Mouse (Mus musculus): Measurements from ENCODE around the gene Dut. TPM values are rescaled to one million over a fixed set of nuclear protein-coding genes. Genes with fewer than 3 reads are reported as not detected.
"Not testable (repeated sequence)": the region's sequence is repeated elsewhere in the genome, so short reads cannot be mapped to it uniquely, and the experiment has no call there.

Dut gene
- polyA plus RNA-seq, 1 experiment: 94.2 TPM

GRCm38 (mm10) chr2:125263056-125263455 is 16.1 kb downstream of the Dut start:
- Histone ChIP-seq H3K27ac (ENCODE audit: control insufficient read depth, insufficient read depth, low read depth, low read length, poor library complexity) (no peak overlapping the region), H3K4me1 (ENCODE audit: control insufficient read depth, insufficient read depth, low read length) (no peaks in the 10 kb centered on the region), H3K4me3 (replicated peaks; ENCODE audit: control insufficient read depth, low read depth, low read length) (no peak overlapping the region)
- WGBS: 32% methylated on average over 5 of the region's 5 CpGs
- no peak for TF ChIP-seq POLR2A (IDR thresholded peaks at IDR 0.05; ENCODE audit: borderline replicate concordance, control insufficient read depth, low read depth, low read length)
- TF ChIP-seq CTCF (IDR thresholded peaks at IDR 0.05; ENCODE audit: control insufficient read depth, insufficient read depth, low read length): no peak

GRCm38 (mm10) chr2:125263753-125264152 is 16.8 kb downstream of the Dut start:
- WGBS: 55% methylated on average over 9 of the region's 9 CpGs
- no peaks in the 10 kb centered on the region for H3K4me1 ChIP-seq (ENCODE audit: control insufficient read depth, insufficient read depth, low read length)
- TF ChIP-seq CTCF (IDR thresholded peaks at IDR 0.05; ENCODE audit: control insufficient read depth, insufficient read depth, low read length) (no peak), POLR2A (IDR thresholded peaks at IDR 0.05; ENCODE audit: borderline replicate concordance, control insufficient read depth, low read depth, low read length) (no peak)

GRCm38 (mm10) chr2:125268876-125269275 is 21.9 kb downstream of the Dut start:
- no peaks in the 10 kb centered on the region for H3K4me1 ChIP-seq (ENCODE audit: control insufficient read depth, insufficient read depth, low read length)
- H3K27ac ChIP-seq (ENCODE audit: control insufficient read depth, insufficient read depth, low read depth, low read length, poor library complexity): no peak overlapping the region
- WGBS: 75% methylated on average over 1 of the region's 1 CpGs
- TF ChIP-seq CTCF (IDR thresholded peaks at IDR 0.05; ENCODE audit: control insufficient read depth, insufficient read depth, low read length) (no peak), POLR2A (IDR thresholded peaks at IDR 0.05; ENCODE audit: borderline replicate concordance, control insufficient read depth, low read depth, low read length) (no peak)
- H3K4me3 ChIP-seq (replicated peaks; ENCODE audit: control insufficient read depth, low read depth, low read length): no peak overlapping the region

More at GRCm38 (mm10) chr2:125263753-125264152, 16.8 kb downstream of the Dut start:
- no peak overlapping the region for H3K4me3 ChIP-seq (replicated peaks; ENCODE audit: control insufficient read depth, low read depth, low read length)
- H3K27ac ChIP-seq (ENCODE audit: control insufficient read depth, insufficient read depth, low read depth, low read length, poor library complexity): no peak overlapping the region

- Histone ChIP-seq H3K27ac (ENCODE audit: control insufficient read depth, insufficient read depth, low read depth, low read length, poor library complexity) (no peak overlapping the region), H3K4me3 (replicated peaks; ENCODE audit: control insufficient read depth, low read depth, low read length) (no peak overlapping the region), H3K4me1 (ENCODE audit: control insufficient read depth, insufficient read depth, low read length) (no peaks in the 10 kb centered on the region)
- no peak for TF ChIP-seq POLR2A (IDR thresholded peaks at IDR 0.05; ENCODE audit: borderline replicate concordance, control insufficient read depth, low read depth, low read length)
- no peak for TF ChIP-seq CTCF (IDR thresholded peaks at IDR 0.05; ENCODE audit: control insufficient read depth, insufficient read depth, low read length)
- WGBS: 84% methylated on average over 5 of the region's 5 CpGs
These were observed 28.6 kb downstream of the Dut start for GRCm38 (mm10) chr2:125275617-125276016.

GRCm38 (mm10) chr2:125276692-125277091 is 29.7 kb downstream of the Dut start:
- H3K4me3 ChIP-seq (replicated peaks; ENCODE audit: control insufficient read depth, low read depth, low read length): no peak overlapping the region
- no peaks in the 10 kb centered on the region for H3K4me1 ChIP-seq (ENCODE audit: control insufficient read depth, insufficient read depth, low read length)
- H3K27ac ChIP-seq (ENCODE audit: control insufficient read depth, insufficient read depth, low read depth, low read length, poor library complexity): no peak overlapping the region
- TF ChIP-seq CTCF (IDR thresholded peaks at IDR 0.05; ENCODE audit: control insufficient read depth, insufficient read depth, low read length) (no peak), POLR2A (IDR thresholded peaks at IDR 0.05; ENCODE audit: borderline replicate concordance, control insufficient read depth, low read depth, low read length) (no peak)
- 66% methylated on average over 5 of the region's 5 CpGs for WGBS

- TF ChIP-seq POLR2A (IDR thresholded peaks at IDR 0.05; ENCODE audit: borderline replicate concordance, control insufficient read depth, low read depth, low read length) (no peak), CTCF (IDR thresholded peaks at IDR 0.05; ENCODE audit: control insufficient read depth, insufficient read depth, low read length) (no peak)
- no peak overlapping the region for H3K4me3 ChIP-seq (replicated peaks; ENCODE audit: control insufficient read depth, low read depth, low read length)
- 39% methylated on average over 7 of the region's 7 CpGs for WGBS
- H3K4me1 ChIP-seq (ENCODE audit: control insufficient read depth, insufficient read depth, low read length): no peaks in the 10 kb centered on the region
- H3K27ac ChIP-seq (ENCODE audit: control insufficient read depth, insufficient read depth, low read depth, low read length, poor library complexity): no peak overlapping the region
These were observed 31.5 kb downstream of the Dut start for GRCm38 (mm10) chr2:125278474-125278873.

- WGBS: 86% methylated on average over 9 of the region's 9 CpGs
- H3K4me3 ChIP-seq (replicated peaks; ENCODE audit: control insufficient read depth, low read depth, low read length); H3K27ac ChIP-seq (ENCODE audit: control insufficient read depth, insufficient read depth, low read depth, low read length, poor library complexity); H3K4me1 ChIP-seq (ENCODE audit: control insufficient read depth, insufficient read depth, low read length): not testable (repeated sequence)
These were observed 33.0 kb downstream of the Dut start for GRCm38 (mm10) chr2:125279995-125280394.

- Histone ChIP-seq H3K27ac (ENCODE audit: control insufficient read depth, insufficient read depth, low read depth, low read length, poor library complexity) (no peak overlapping the region), H3K4me3 (replicated peaks; ENCODE audit: control insufficient read depth, low read depth, low read length) (peak overlapping the region; percentile 2), H3K4me1 (ENCODE audit: control insufficient read depth, insufficient read depth, low read length) (no peaks in the 10 kb centered on the region)
- TF ChIP-seq CTCF (IDR thresholded peaks at IDR 0.05; ENCODE audit: control insufficient read depth, insufficient read depth, low read length) (no peak), POLR2A (IDR thresholded peaks at IDR 0.05; ENCODE audit: borderline replicate concordance, control insufficient read depth, low read depth, low read length) (no peak)
- 6% methylated on average over 14 of the region's 14 CpGs for WGBS
These were observed 35.6 kb downstream of the Dut start for GRCm38 (mm10) chr2:125282334-125283206.
